Mouse (Mus musculus): Measurements from ENCODE around the gene Lhpp. TPM values are rescaled to one million over a fixed set of nuclear protein-coding genes. Genes with fewer than 3 reads are reported as not detected.
"Not testable (repeated sequence)": the region's sequence is repeated elsewhere in the genome, so short reads cannot be mapped to it uniquely, and the experiment has no call there.

The Lhpp gene
- polyA plus RNA-seq, 1 experiment from 2014 or later = 20.5 TPM

DNA sequence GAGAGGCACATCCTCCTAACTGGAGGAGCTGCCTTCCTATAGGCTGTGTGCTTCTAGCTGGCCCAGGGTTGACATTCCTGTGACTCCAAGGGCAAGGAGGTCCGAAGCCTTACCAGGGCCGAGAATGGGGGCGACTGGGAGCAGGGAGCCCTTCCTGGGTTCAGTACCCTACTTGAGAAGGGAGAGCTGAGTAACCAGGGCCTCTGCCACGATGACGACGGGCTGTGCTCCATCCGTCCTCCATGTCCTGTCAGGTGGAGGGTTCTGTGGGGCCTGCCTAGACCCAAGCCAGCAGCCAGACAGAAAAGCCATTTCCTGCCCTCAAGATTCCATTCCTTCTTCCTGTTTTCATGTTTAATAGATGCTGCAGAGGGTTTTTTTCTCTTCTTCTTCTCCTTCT is 49.2 kb downstream of the Lhpp start:
- Histone ChIP-seq H3K36me3 (no peaks in the 10 kb centered on the region), H3K27me3 (ENCODE audit: low read depth, poor library complexity, severe bottlenecking) (peaks cover 16% of the 10 kb centered on the region; the same call in 1 of the 2 replicates), H3K27ac (replicated peaks) (no peak overlapping the region; the same call in 1 of the 2 replicates), H3K9me3 (replicated peaks) (no peaks in the 10 kb centered on the region), H3K4me3 (no peak overlapping the region), H3K4me1 (peaks cover 48% of the 10 kb centered on the region)
- DNase-seq (ENCODE audit: low spot score) = no peak
- 66% methylated on average over 7 of the region's 7 CpGs for WGBS

DNA sequence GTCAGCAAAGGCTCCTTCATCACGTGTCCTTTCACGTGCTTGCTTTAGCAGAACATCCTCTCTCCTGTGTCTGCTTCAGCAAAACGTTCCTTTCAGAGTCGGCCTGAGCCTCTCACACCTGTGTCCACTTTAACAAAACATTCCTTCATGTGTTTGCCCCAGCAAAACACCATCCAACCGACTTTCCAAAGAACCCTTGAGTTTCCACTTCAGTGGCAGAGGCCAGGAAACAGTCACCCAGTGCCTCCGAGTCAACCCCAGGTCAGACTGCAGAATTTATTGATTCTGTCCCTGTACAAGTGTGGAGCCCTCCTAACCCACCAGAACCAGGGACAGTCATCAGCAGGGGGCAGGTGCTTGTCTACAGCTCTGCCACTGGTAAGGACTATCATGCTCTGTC is 52.4 kb downstream of the Lhpp start:
- H3K4me3 ChIP-seq; DNase-seq (ENCODE audit: low spot score); H3K36me3 ChIP-seq; H3K9me3 ChIP-seq (replicated peaks); H3K27ac ChIP-seq (replicated peaks): not testable (repeated sequence)
- peaks cover 49% of the 10 kb centered on the region for H3K4me1 ChIP-seq
- 82% methylated on average over 6 of the region's 6 CpGs for WGBS
- peaks cover 20% of the 10 kb centered on the region; the same call in 1 of the 2 replicates for H3K27me3 ChIP-seq (ENCODE audit: low read depth, poor library complexity, severe bottlenecking)

DNA sequence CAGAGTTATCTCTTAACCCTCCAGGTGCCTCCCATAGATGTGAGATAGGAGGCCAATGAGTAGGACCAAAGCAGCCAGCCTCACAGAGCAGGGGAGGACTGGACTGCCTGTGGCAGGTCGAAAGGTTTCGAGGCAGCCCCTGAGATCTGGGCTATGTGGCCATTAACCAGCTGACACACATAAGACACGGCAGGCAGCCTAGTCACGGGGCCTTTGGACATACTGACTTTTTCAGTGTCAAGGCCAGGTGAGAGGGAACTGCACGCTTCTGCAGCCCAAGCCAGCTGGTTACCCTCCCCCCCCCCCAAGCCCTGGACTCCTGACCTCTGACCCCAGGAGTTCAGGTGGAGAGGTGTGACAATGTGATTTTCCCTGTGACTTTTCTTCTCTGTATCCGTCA is 54.4 kb downstream of the Lhpp start:
- no peaks in the 10 kb centered on the region for H3K9me3 ChIP-seq (replicated peaks)
- no peak overlapping the region for H3K4me3 ChIP-seq
- WGBS = 85% methylated on average over 6 of the region's 6 CpGs
- peaks cover 31% of the 10 kb centered on the region for H3K4me1 ChIP-seq
- H3K27me3 ChIP-seq (ENCODE audit: low read depth, poor library complexity, severe bottlenecking) = peaks cover 7% of the 10 kb centered on the region; the same call in 1 of the 2 replicates
- 0 out of 2 replicates have a peak overlapping the region, but pooled peaks have one; percentile 15 for H3K27ac ChIP-seq (replicated peaks)
- H3K36me3 ChIP-seq = no peaks in the 10 kb centered on the region
- no peak for DNase-seq (ENCODE audit: low spot score)

DNA sequence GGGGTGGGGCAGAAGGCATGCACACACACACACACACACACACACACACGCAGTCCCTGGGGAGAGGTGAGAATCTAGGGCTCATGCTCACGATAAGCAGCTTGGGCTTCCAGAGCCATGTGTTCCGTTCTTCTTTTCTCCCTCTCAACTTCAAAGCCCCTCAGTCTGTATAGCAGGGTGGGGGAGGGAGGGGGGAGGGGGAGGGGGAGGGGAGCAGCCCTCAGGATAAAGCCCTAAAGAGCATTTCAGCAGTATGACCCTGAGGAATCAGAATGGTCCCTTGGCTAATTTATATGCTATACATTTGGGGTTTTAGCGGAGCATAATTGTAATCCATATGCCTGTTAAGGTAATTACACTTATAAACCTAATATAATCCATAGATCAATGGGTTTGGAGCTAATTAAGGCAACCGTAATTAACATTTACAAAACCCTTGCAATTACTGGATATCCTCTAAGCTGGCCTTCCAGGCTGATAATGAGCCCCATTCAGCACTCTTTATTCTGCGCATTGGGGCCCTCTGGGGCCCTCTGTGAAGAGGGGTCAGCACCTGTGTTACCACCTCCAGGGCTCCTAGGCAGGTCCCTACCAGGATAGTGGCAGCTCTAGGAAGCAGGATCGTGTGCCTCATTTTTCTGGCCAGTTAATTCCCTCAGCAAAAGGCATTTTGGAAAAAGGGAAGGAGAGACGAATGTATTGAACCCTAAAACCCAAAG is 55.4 kb downstream of the Lhpp start:
- H3K27ac ChIP-seq (replicated peaks) = 0 out of 2 replicates have a peak overlapping the region, but pooled peaks have one; percentile 3
- 35% methylated on average over 8 of the region's 8 CpGs for WGBS
- H3K9me3 ChIP-seq (replicated peaks) = no peaks in the 10 kb centered on the region
- no peak overlapping the region for H3K4me3 ChIP-seq
- no peaks in the 10 kb centered on the region for H3K36me3 ChIP-seq
- 0 out of 2 replicates have a peak, but pooled peaks cover 4% of the 10 kb centered on the region for H3K27me3 ChIP-seq (ENCODE audit: low read depth, poor library complexity, severe bottlenecking)
- no peak for DNase-seq (ENCODE audit: low spot score)
- peaks cover 27% of the 10 kb centered on the region for H3K4me1 ChIP-seq

DNA sequence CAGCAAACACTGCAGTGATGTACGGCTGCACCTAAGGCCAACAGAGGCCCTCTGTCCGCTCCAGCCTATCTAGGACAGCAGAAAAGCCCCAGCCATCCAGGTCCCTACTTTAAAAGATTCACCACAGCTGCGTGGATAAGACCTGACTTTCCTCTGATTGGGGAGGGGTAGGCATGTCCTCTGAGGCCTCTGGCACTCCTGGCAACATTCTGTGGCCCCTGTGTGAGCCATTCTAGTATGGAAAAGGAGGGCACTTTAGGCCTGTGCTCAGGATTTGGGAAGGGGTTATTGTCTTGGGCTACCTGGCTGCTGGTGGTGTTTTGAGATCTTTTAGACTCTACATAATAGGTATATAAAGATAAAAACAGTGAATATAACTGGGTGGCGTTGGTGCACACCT is 56.1 kb downstream of the Lhpp start:
- Histone ChIP-seq H3K4me3 (no peak overlapping the region), H3K36me3 (no peaks in the 10 kb centered on the region), H3K9me3 (replicated peaks) (no peaks in the 10 kb centered on the region), H3K27ac (replicated peaks) (no peak overlapping the region), H3K4me1 (peaks cover 24% of the 10 kb centered on the region), H3K27me3 (ENCODE audit: low read depth, poor library complexity, severe bottlenecking) (0 out of 2 replicates have a peak, but pooled peaks cover 4% of the 10 kb centered on the region)
- no peak for DNase-seq (ENCODE audit: low spot score)
- WGBS = 75% methylated on average over 4 of the region's 4 CpGs

DNA sequence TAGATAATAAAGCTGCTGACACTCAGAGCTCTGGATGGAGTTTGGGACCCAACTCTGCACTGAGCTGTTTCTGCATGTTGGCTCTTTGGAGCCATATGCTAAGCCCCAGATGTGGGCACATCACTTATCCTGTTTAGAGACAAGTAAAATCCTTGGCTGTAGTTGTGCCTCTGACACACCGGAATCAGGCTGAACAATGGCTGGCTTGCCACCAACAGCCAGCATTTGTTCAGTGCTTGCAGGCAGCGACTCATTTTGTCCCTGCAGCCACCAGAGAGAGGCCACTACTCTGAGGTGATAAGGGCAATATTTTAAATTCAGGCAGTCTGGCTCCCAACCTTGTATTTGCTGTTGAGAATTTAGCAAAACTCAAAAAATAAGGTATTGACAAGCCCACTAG is 58.2 kb downstream of the Lhpp start:
- Histone ChIP-seq H3K27ac (replicated peaks) (no peak overlapping the region), H3K4me1 (peaks cover 23% of the 10 kb centered on the region), H3K9me3 (replicated peaks) (no peaks in the 10 kb centered on the region), H3K4me3 (no peak overlapping the region), H3K36me3 (no peaks in the 10 kb centered on the region), H3K27me3 (ENCODE audit: low read depth, poor library complexity, severe bottlenecking) (0 out of 2 replicates have a peak, but pooled peaks cover 4% of the 10 kb centered on the region)
- DNase-seq (ENCODE audit: low spot score) = no peak
- WGBS = 83% methylated on average over 2 of the region's 2 CpGs

DNA sequence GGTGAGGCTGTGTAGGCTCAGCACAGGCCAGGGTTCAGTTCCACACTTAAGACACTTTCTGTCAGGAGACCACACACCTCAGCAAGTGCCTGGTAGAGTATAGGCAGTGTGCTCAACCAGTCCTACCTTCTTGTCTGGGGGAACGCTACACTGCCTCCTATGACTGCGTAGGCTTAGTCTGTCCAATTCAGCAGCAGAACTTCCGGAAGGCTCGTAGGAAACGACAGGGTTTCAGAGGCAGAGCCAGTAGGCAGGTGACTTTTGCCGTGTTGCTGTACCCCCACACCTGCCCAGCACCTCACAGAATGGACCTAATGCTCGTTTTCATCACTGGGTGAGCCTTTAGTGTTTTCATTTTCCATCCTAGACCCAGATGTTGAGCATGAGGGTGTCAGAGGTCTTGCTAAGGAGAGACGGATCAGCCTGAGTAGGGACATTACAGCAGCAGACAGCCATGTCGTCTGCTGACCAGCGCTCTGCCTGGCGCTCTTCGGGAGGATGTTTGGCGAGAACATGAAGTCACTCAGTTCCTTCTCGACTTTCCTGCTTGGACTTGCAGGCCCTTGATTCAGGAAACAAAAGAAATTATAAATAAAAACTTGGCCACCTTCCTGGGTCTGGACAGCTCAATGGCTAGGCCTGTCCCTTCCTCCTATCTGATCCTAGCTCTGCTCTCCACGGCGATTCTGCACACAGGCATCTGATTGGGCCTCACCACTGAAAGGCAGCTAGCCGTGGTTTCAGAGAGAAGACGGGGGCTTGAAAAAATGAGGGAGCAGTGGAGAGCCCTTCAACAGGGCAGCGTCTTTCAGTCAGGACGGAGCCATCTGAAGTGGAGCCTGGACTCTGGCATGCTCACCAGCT is 59.8 kb downstream of the Lhpp start:
- Histone ChIP-seq H3K36me3 (no peaks in the 10 kb centered on the region), H3K4me1 (peaks cover 24% of the 10 kb centered on the region), H3K27ac (replicated peaks) (no peak overlapping the region), H3K27me3 (ENCODE audit: low read depth, poor library complexity, severe bottlenecking) (0 out of 2 replicates have a peak, but pooled peaks cover 4% of the 10 kb centered on the region), H3K4me3 (no peak overlapping the region), H3K9me3 (replicated peaks) (no peaks in the 10 kb centered on the region)
- 88% methylated on average over 20 of the region's 20 CpGs for WGBS
- DNase-seq (ENCODE audit: low spot score) = no peak

DNA sequence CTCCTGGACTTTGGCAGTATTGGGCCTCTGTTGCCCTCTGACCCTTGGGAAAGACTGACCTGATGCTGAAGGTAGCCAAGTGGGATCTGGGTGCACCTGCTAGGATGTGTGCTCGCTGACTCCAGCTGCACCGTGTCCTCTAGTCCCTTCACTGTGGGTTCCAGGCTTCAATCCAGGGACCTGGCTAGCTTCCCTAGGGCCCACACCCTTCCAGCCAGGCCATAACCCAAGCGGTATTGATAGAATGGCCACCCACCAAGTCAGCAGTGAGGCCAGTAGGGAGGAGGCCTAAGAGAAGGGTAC is 60.4 kb downstream of the Lhpp start:
- Histone ChIP-seq H3K4me1 (peaks cover 18% of the 10 kb centered on the region), H3K4me3 (no peak overlapping the region), H3K9me3 (replicated peaks) (no peaks in the 10 kb centered on the region), H3K27ac (replicated peaks) (no peak overlapping the region), H3K36me3 (no peaks in the 10 kb centered on the region), H3K27me3 (ENCODE audit: low read depth, poor library complexity, severe bottlenecking) (0 out of 2 replicates have a peak, but pooled peaks cover 4% of the 10 kb centered on the region)
- WGBS = 94% methylated on average over 3 of the region's 3 CpGs
- no peak for DNase-seq (ENCODE audit: low spot score)

DNA sequence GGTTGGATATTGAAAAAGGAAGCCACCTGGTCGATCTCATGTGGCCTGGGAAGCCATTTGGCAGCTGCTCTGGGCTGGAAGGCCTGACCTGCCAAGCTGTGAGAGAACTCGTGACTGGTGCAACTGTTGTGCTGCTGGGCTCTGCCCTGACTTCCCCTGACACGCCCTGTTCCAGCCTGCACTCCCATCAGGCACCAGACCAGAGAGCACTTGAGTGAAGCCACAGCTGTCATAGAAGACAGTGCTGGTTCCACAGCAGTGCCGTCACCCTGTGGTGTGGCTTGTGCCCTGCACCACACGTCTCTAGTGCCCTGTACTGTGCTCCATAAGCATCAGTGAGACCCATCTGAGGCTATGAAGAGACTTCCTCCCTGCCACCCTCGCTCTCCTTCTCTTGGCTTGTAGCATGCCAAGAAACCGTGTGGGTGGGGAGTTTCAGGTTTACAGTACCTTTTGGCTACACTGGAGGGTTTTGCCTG is 62.1 kb downstream of the Lhpp start:
- Histone ChIP-seq H3K36me3 (no peaks in the 10 kb centered on the region), H3K27me3 (ENCODE audit: low read depth, poor library complexity, severe bottlenecking) (no peaks in the 10 kb centered on the region), H3K27ac (replicated peaks) (no peak overlapping the region), H3K4me3 (no peak overlapping the region), H3K4me1 (peaks cover 10% of the 10 kb centered on the region), H3K9me3 (replicated peaks) (no peaks in the 10 kb centered on the region)
- no peak for DNase-seq (ENCODE audit: low spot score)
- WGBS = 79% methylated on average over 7 of the region's 7 CpGs

DNA sequence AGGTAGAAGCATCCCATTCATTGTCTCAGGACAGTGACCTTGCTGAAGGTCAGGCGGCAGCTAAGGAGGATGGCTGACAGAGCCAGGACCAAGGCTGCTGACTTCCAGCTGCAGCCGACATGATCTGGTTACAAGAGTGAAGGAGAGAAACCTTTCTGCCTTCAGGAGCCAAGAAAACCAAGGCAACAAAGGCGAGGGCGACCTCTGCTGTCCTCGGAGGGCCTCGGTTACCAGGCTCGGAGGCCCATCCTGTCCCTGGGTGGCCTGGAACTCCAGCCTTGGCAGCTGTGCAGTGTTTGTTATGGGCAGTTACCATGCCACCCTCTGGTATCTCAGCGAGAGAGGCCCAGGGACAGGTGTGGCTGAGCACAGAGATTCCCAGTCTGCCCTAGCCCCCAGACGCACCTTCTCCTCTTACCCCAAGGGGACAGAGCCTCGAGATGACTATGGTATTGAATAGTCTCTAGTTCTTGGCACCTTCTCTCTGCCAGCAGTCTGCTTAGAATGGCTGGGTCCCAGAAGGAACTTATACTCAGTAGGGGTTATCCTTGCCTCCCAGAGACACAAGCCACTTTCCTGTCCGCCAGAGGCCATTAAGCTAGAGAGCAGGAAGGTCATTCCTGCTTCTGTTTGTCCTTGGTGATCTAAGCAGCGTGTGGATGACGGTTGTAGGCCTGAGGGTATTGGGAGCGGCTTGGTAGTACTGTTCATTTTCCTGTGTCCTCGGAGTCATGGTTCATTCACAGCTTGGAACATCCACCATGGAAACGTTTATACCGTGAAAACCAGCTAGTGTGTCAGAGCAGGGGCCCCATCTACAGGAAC is 63.7 kb downstream of the Lhpp start:
- no peak overlapping the region for H3K27ac ChIP-seq (replicated peaks)
- no peaks in the 10 kb centered on the region for H3K9me3 ChIP-seq (replicated peaks)
- peak; percentile 36 for DNase-seq (ENCODE audit: low spot score)
- 65% methylated on average over 17 of the region's 17 CpGs for WGBS
- no peaks in the 10 kb centered on the region for H3K36me3 ChIP-seq
- H3K4me3 ChIP-seq = no peak overlapping the region
- H3K4me1 ChIP-seq = peaks cover 10% of the 10 kb centered on the region
- no peaks in the 10 kb centered on the region for H3K27me3 ChIP-seq (ENCODE audit: low read depth, poor library complexity, severe bottlenecking)

DNA sequence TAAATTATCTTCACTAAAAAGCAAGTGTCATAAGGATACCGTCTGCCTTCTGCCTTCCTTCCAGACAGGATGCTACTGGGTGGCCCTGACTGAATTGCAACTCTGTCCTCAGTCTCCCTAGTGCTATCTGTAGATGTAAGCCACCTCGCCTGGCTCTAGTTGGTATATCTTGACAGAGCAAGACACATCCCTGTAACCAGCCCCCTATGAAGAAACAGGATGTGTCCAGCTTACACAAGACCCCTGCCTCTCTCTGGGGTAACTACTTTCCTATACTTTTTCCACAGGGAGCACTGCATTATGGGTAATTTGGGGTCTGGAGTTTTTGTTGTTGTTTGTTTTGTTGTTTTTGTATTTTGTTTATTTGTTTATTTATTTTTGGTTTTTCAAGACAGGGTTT is 65.5 kb downstream of the Lhpp start:
- H3K27me3 ChIP-seq (ENCODE audit: low read depth, poor library complexity, severe bottlenecking) = no peaks in the 10 kb centered on the region
- DNase-seq (ENCODE audit: low spot score) = no peak
- H3K27ac ChIP-seq (replicated peaks) = no peak overlapping the region
- no peaks in the 10 kb centered on the region for H3K9me3 ChIP-seq (replicated peaks)
- H3K4me3 ChIP-seq = no peak overlapping the region
- H3K4me1 ChIP-seq = peaks cover 10% of the 10 kb centered on the region
- 99% methylated on average over 2 of the region's 2 CpGs for WGBS
- no peaks in the 10 kb centered on the region for H3K36me3 ChIP-seq

DNA sequence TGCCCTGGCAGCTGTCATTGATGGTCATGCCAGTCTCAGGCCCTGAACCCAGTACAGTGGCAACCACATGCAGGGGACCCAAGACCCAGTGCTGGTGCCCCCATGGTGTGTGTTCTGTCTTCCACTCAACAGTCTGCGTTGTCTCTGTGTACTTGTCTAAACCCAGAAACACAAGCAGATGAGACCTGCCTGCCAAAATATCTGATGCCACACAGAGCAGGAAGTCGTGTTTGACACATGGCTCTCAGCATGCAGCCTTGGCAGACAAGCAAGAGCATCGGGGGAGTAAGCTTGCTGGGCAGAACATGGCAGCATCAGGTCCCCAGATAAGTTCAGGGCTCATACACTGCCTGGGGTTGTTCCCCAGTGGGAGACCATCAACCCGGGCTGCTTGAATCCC is 68.7 kb downstream of the Lhpp start:
- peaks cover 2% of the 10 kb centered on the region for H3K4me1 ChIP-seq
- H3K36me3 ChIP-seq = no peaks in the 10 kb centered on the region
- H3K27ac ChIP-seq (replicated peaks) = no peak overlapping the region
- H3K27me3 ChIP-seq (ENCODE audit: low read depth, poor library complexity, severe bottlenecking) = no peaks in the 10 kb centered on the region
- no peak overlapping the region for H3K4me3 ChIP-seq
- WGBS = 76% methylated on average over 4 of the region's 4 CpGs
- DNase-seq (ENCODE audit: low spot score) = no peak
- no peaks in the 10 kb centered on the region for H3K9me3 ChIP-seq (replicated peaks)

All from midbrain, embryonic 10.5 days (tissue).